Mouse (Mus musculus): ENCODE data around the gene Dact2. TPM values are rescaled to one million over a fixed set of nuclear protein-coding genes. Genes with fewer than 3 reads are reported as not detected.

The Dact2 gene
- polyA plus RNA-seq (2014; fragmentation: Nextera tagmentation; extraction: Ambion mirVana) = 0.25 and 0.86 TPM in 2 replicates

DNA sequence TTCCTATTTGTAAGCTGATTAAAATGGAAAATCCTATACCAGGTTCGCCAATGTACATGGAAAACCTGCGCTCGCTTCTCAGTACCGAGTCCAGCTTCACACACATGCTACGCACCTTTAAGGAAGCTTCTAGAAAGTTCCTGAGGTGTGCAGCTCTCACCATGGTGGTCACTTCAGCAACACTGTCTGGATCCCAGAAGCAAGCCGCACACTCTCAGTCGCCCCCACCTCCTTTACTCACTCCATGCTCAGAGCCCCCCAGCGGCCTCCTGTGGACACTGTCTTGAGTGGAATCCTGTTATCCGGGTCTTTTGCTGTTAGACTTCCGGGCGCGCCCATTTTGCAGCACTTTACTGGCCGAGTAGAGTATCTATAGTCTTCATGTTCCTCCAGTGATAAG, at the start of gene Dact2:
Gene Dact2 (minus strand): TSS at position 244 of the 400 bp plus-strand sequence.
- no peaks in the 10 kb centered on the region for H3K9me3 ChIP-seq (ENCODE audit: control insufficient read depth, low read length)
- peaks cover 40% of the 10 kb centered on the region for H3K27me3 ChIP-seq (ENCODE audit: control insufficient read depth, insufficient read depth, low read length)
- no peaks in the 10 kb centered on the region; the same call in 1 of the 2 replicates for H3K4me1 ChIP-seq (replicated peaks; ENCODE audit: control insufficient read depth, insufficient read depth, low read length)
- ATAC-seq (ENCODE audit: low FRiP score) = no peak; the same call in 1 of the 2 replicates
- H3K27ac ChIP-seq (ENCODE audit: low read depth, low read length) = no peak within 1 kb of the TSS
- peak within 1 kb of the TSS; percentile 94 for H3K4me2 ChIP-seq (replicated peaks; ENCODE audit: low read depth, low read length)
- peak; percentile 52 for DNase-seq (ENCODE audit: low spot score)
- peak within 1 kb of the TSS; percentile 55 for H3K9ac ChIP-seq (ENCODE audit: low read depth, low read length)
- H3K36me3 ChIP-seq (ENCODE audit: control insufficient read depth, insufficient read depth, low read length) = no peaks in the 10 kb centered on the region
- peak within 1 kb of the TSS; percentile 48 for H3K4me3 ChIP-seq (ENCODE audit: low read depth, low read length)
- 47% methylated on average over 13 of the region's 13 CpGs for WGBS

DNA sequence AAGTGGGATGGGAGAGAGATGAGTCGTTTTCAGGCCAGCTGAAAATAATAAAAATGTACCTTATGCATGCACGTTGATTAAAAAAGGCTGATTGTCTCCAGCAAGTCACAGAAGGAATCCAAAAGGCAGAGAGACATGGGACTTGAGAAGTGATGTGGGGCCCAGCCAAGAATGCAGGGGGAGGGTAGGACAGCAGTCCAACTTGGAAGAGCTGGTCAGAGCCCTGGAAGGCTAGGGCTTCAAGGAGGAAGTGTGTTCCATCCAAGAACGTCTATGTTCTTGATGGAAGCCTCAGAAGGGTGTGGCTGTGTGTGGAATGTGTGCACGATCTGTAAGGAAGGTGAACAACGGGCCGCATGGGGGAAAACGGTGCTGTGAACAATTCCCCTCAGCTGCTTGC, 48.4 kb upstream of the Dact2 start:
- Histone ChIP-seq H3K4me1 (replicated peaks; ENCODE audit: control insufficient read depth, insufficient read depth, low read length) (no peaks in the 10 kb centered on the region), H3K27ac (ENCODE audit: low read depth, low read length) (no peak overlapping the region), H3K27me3 (ENCODE audit: control insufficient read depth, insufficient read depth, low read length) (no peaks in the 10 kb centered on the region), H3K36me3 (ENCODE audit: control insufficient read depth, insufficient read depth, low read length) (no peaks in the 10 kb centered on the region), H3K4me3 (ENCODE audit: low read depth, low read length) (no peak overlapping the region), H3K9me3 (ENCODE audit: control insufficient read depth, low read length) (no peaks in the 10 kb centered on the region), H3K9ac (ENCODE audit: low read depth, low read length) (no peak overlapping the region), H3K4me2 (replicated peaks; ENCODE audit: low read depth, low read length) (no peak overlapping the region)
- no peak for DNase-seq (ENCODE audit: low spot score)
- WGBS = 81% methylated on average over 7 of the region's 7 CpGs
- no peak for ATAC-seq (ENCODE audit: low FRiP score)

DNA sequence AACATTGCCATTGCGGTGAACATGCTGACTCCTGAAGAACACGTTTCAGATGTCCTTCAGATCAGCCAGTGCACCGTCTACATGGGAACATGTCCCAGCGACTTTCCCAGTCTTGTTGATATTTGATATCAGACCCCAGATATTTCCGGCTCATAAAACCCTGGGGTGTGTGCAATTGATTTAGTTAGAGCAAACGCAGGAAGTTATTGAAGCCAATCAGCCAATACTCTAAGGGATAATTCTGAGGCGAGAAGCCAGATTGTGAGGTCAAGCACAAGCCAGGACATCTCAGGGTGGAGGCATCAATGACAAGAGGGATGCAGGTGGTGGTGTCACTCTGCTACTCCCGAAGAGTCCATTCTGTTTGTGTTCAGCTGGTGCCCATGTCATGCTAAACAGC, 46.3 kb upstream of the Dact2 start:
- no peaks in the 10 kb centered on the region for H3K27me3 ChIP-seq (ENCODE audit: control insufficient read depth, insufficient read depth, low read length)
- WGBS = 76% methylated on average over 8 of the region's 8 CpGs
- no peak overlapping the region for H3K4me2 ChIP-seq (replicated peaks; ENCODE audit: low read depth, low read length)
- no peaks in the 10 kb centered on the region for H3K9me3 ChIP-seq (ENCODE audit: control insufficient read depth, low read length)
- H3K9ac ChIP-seq (ENCODE audit: low read depth, low read length) = no peak overlapping the region
- H3K27ac ChIP-seq (ENCODE audit: low read depth, low read length) = no peak overlapping the region
- ATAC-seq (ENCODE audit: low FRiP score) (no peak), DNase-seq (ENCODE audit: low spot score) (no peak)
- no peaks in the 10 kb centered on the region for H3K4me1 ChIP-seq (replicated peaks; ENCODE audit: control insufficient read depth, insufficient read depth, low read length)
- H3K36me3 ChIP-seq (ENCODE audit: control insufficient read depth, insufficient read depth, low read length) = no peaks in the 10 kb centered on the region
- no peak overlapping the region for H3K4me3 ChIP-seq (ENCODE audit: low read depth, low read length)

DNA sequence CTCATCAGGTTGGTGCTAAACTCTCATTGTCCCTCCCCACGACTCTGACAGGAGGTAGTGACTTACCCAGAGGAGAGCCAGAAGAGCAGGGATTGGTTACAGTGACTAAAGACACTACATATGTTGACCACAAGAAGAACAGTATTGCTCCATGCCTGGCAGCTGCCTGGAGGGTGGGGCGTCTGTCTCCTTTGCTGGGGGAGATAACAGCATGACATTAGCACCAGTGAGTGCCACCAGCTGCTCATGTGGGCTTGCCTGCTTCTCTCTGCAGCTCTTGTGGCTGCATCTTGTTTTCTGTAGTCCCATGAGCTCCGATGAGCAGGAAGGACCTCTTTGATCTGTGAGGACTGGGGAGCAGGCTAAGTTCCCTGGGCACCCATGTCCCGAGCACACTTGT, 45.5 kb upstream of the Dact2 start:
- no peaks in the 10 kb centered on the region for H3K27me3 ChIP-seq (ENCODE audit: control insufficient read depth, insufficient read depth, low read length)

DNA sequence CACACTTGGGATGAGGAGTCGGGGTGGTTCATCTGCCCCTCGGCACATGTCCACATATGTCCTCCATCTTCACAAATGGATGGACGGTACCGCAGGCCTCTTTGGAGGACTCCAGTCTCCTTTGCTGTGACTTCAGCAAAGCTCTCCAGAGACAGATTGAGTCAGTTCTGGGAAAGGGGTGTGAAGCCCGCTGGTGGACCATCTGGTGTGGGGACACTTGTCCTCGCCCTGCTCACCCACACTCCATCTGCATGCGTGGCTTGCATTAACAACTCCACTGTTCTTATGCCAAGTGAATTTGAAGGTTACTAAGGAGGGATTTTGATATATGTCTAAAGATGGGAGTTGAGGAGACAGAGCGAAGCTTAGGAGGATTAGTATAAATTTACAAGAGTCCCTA, 43.8 kb upstream of the Dact2 start:
- Histone ChIP-seq H3K4me1 (replicated peaks; ENCODE audit: control insufficient read depth, insufficient read depth, low read length) (no peaks in the 10 kb centered on the region), H3K27ac (ENCODE audit: low read depth, low read length) (no peak overlapping the region), H3K9me3 (ENCODE audit: control insufficient read depth, low read length) (no peaks in the 10 kb centered on the region), H3K4me2 (replicated peaks; ENCODE audit: low read depth, low read length) (no peak overlapping the region), H3K9ac (ENCODE audit: low read depth, low read length) (no peak overlapping the region), H3K36me3 (ENCODE audit: control insufficient read depth, insufficient read depth, low read length) (no peaks in the 10 kb centered on the region), H3K4me3 (ENCODE audit: low read depth, low read length) (no peak overlapping the region), H3K27me3 (ENCODE audit: control insufficient read depth, insufficient read depth, low read length) (no peaks in the 10 kb centered on the region)
- DNase-seq (ENCODE audit: low spot score) (no peak), ATAC-seq (ENCODE audit: low FRiP score) (no peak)
- WGBS = 87% methylated on average over 8 of the region's 8 CpGs

More for the DNA sequence above, 45.5 kb upstream of the Dact2 start:
- DNase-seq (ENCODE audit: low spot score) (no peak), ATAC-seq (ENCODE audit: low FRiP score) (no peak)
- Histone ChIP-seq H3K4me1 (replicated peaks; ENCODE audit: control insufficient read depth, insufficient read depth, low read length) (no peaks in the 10 kb centered on the region), H3K27ac (ENCODE audit: low read depth, low read length) (no peak overlapping the region), H3K4me3 (ENCODE audit: low read depth, low read length) (no peak overlapping the region), H3K9me3 (ENCODE audit: control insufficient read depth, low read length) (no peaks in the 10 kb centered on the region), H3K9ac (ENCODE audit: low read depth, low read length) (no peak overlapping the region), H3K36me3 (ENCODE audit: control insufficient read depth, insufficient read depth, low read length) (no peaks in the 10 kb centered on the region), H3K4me2 (replicated peaks; ENCODE audit: low read depth, low read length) (no peak overlapping the region)
- WGBS = 72% methylated on average over 4 of the region's 4 CpGs

DNA sequence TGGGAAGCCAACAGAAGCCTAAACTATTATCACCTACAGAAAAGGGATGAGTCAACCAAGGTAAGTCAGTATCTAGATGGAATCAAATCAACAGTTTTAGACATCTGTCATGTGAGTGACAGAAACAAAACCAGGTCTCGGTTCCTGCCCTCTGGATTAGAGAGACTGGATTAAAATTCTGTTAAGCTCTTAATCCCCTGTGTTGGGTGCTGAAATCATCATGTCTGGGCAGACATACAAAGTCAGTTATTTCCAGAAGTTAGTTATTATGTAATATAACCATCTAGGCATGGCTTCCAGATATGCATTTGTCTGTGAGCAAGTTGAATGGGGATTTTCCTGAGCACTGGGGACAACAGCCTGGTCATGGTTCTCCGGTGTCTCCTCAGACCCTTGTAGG, 42.2 kb upstream of the Dact2 start:
- Histone ChIP-seq H3K27ac (ENCODE audit: low read depth, low read length) (no peak overlapping the region), H3K4me2 (replicated peaks; ENCODE audit: low read depth, low read length) (no peak overlapping the region), H3K4me1 (replicated peaks; ENCODE audit: control insufficient read depth, insufficient read depth, low read length) (no peaks in the 10 kb centered on the region), H3K4me3 (ENCODE audit: low read depth, low read length) (no peak overlapping the region), H3K9ac (ENCODE audit: low read depth, low read length) (no peak overlapping the region), H3K27me3 (ENCODE audit: control insufficient read depth, insufficient read depth, low read length) (no peaks in the 10 kb centered on the region), H3K9me3 (ENCODE audit: control insufficient read depth, low read length) (no peaks in the 10 kb centered on the region), H3K36me3 (ENCODE audit: control insufficient read depth, insufficient read depth, low read length) (no peaks in the 10 kb centered on the region)
- DNase-seq (ENCODE audit: low spot score) = no peak
- WGBS = 87% methylated on average over 2 of the region's 2 CpGs
- no peak for ATAC-seq (ENCODE audit: low FRiP score)

DNA sequence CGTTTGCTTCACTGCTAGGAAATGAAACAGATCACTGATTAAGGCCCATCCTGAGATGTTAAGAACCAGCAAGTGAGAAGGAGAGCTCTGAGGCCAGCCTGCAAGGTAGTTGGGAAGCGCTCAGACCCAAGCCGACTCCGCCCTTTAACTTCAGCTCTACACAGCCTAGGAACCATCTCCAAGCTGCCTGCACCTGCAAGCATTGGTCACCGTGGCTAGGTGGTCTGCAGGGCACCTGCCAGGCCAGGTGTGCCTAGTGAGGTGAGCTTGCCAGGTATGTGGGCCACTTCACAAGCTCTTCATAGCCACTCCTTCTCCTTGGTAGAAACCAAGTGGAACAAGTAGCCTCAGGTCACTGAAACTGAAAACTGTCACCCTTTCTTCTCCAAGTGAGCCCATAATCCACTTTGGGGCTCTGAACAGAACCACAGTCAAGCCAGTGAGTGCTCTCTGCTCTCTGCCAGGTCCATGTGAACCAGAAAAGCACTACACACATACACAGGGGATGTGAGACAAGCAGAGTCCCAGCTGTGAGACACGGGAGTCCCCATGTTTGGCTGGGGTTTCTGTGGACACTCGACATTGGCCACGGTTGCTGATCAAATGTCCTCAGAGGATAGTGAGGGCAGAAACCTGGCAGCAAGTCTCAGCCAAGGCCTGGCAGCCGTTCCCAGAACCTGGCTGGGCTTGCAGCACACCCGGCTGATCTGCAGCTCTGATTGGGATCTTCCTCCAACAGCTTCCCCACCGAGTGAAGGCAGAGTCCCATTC, 40.3 kb upstream of the Dact2 start:
- no peak overlapping the region for H3K4me2 ChIP-seq (replicated peaks; ENCODE audit: low read depth, low read length)
- DNase-seq (ENCODE audit: low spot score) (no peak), ATAC-seq (ENCODE audit: low FRiP score) (no peak)
- 75% methylated on average over 11 of the region's 11 CpGs for WGBS
- no peaks in the 10 kb centered on the region for H3K9me3 ChIP-seq (ENCODE audit: control insufficient read depth, low read length)
- H3K4me3 ChIP-seq (ENCODE audit: low read depth, low read length) = no peak overlapping the region
- H3K36me3 ChIP-seq (ENCODE audit: control insufficient read depth, insufficient read depth, low read length) = no peaks in the 10 kb centered on the region
- H3K27ac ChIP-seq (ENCODE audit: low read depth, low read length) = no peak overlapping the region
- H3K9ac ChIP-seq (ENCODE audit: low read depth, low read length) = no peak overlapping the region
- H3K4me1 ChIP-seq (replicated peaks; ENCODE audit: control insufficient read depth, insufficient read depth, low read length) = no peaks in the 10 kb centered on the region
- no peaks in the 10 kb centered on the region for H3K27me3 ChIP-seq (ENCODE audit: control insufficient read depth, insufficient read depth, low read length)

DNA sequence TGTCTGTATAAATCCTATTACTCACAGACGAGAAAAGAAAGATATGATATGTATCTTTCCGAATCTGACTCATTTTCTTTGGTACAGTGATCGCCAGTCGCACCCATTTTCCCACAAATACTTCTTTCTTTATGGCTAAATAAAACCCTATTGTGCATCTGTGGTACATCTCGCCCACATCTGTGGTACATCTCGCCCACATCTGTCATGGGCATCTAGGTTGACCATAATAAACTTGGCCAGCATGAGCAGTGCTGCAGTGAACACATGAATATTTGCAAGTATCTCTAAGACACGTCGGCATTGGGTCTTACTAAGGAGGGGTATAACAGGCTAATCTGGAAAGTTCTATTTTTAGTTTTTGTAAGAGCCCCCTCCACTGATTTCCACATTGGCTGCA, 38.5 kb upstream of the Dact2 start:
- no peak overlapping the region for H3K4me3 ChIP-seq (ENCODE audit: low read depth, low read length)
- no peaks in the 10 kb centered on the region for H3K36me3 ChIP-seq (ENCODE audit: control insufficient read depth, insufficient read depth, low read length)
- 90% methylated on average over 8 of the region's 8 CpGs for WGBS
- H3K9ac ChIP-seq (ENCODE audit: low read depth, low read length) = no peak overlapping the region
- ATAC-seq (ENCODE audit: low FRiP score) (no peak), DNase-seq (ENCODE audit: low spot score) (no peak)
- H3K4me1 ChIP-seq (replicated peaks; ENCODE audit: control insufficient read depth, insufficient read depth, low read length) = no peaks in the 10 kb centered on the region
- no peak overlapping the region for H3K4me2 ChIP-seq (replicated peaks; ENCODE audit: low read depth, low read length)
- H3K27me3 ChIP-seq (ENCODE audit: control insufficient read depth, insufficient read depth, low read length) = no peaks in the 10 kb centered on the region
- H3K9me3 ChIP-seq (ENCODE audit: control insufficient read depth, low read length) = no peaks in the 10 kb centered on the region
- no peak overlapping the region for H3K27ac ChIP-seq (ENCODE audit: low read depth, low read length)

DNA sequence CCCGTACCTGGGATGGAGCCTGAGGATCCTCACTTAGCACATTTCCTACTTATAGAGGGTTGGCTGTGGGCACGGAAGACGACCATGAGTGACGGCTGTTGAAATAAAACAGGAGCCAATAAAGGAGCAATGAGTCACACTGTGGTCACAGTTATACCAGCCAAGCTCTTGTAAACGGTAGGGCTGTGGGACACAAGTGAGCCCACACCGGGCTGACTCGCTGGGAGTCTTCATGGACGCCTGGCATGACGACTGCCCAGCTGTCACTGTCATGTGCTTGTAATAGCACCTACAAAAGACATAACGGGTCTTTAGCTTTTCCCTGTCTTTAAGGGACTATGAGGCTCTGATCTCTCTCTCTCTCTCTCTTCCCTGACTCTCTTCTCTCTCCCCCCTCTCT, 35.9 kb upstream of the Dact2 start:
- H3K27me3 ChIP-seq (ENCODE audit: control insufficient read depth, insufficient read depth, low read length) = no peaks in the 10 kb centered on the region
- no peak overlapping the region for H3K4me2 ChIP-seq (replicated peaks; ENCODE audit: low read depth, low read length)
- no peaks in the 10 kb centered on the region for H3K9me3 ChIP-seq (ENCODE audit: control insufficient read depth, low read length)
- WGBS = 89% methylated on average over 10 of the region's 10 CpGs
- DNase-seq (ENCODE audit: low spot score) (no peak), ATAC-seq (ENCODE audit: low FRiP score) (no peak)
- no peaks in the 10 kb centered on the region for H3K4me1 ChIP-seq (replicated peaks; ENCODE audit: control insufficient read depth, insufficient read depth, low read length)
- H3K36me3 ChIP-seq (ENCODE audit: control insufficient read depth, insufficient read depth, low read length) = no peaks in the 10 kb centered on the region
- no peak overlapping the region for H3K4me3 ChIP-seq (ENCODE audit: low read depth, low read length)
- H3K27ac ChIP-seq (ENCODE audit: low read depth, low read length) = no peak overlapping the region
- no peak overlapping the region for H3K9ac ChIP-seq (ENCODE audit: low read depth, low read length)
